Mouse (Mus musculus): ENCODE results near the gene Akap11. TPM values are rescaled to one million over a fixed set of nuclear protein-coding genes. Genes with fewer than 3 reads are reported as not detected.

Akap11 gene
- polyA plus RNA-seq, 1 experiment, result 9.0 TPM

DNA sequence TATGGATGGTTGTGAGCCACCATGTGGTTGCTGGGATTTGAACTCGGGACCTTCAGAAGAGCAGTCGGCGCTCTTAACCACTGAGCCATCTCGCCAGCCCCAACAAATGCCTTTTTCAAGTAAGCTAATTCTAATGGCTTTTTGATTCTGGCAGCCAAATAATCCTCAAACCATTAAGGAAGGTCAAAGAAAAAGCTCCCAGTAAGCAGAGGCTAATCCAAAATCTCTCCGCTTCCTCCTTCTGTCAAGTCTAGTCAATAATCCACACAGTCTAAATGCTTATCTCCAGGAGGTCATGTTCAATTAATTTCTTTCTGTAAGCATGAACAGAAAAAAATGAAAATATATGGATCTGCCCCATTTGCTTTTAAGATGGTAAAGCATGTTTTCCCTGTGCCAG, 2.0 kb downstream of the Akap11 start:
- no peak for TF ChIP-seq MAX (IDR thresholded peaks at IDR 0.05)
- TF ChIP-seq MYOG (IDR thresholded peaks at IDR 0.05; ENCODE audit: control insufficient read depth, extremely low read depth, insufficient read length), result no peak
- no peak for TF ChIP-seq USF1 (IDR thresholded peaks at IDR 0.05; ENCODE audit: low read depth)
- TF ChIP-seq CEBPB (IDR thresholded peaks at IDR 0.05; ENCODE audit: low read depth), result no peak
- TF ChIP-seq FOSL1 (IDR thresholded peaks at IDR 0.05; ENCODE audit: insufficient read depth, low read length, poor library complexity, severe bottlenecking), result no peak
- TF ChIP-seq CTCF (IDR thresholded peaks at IDR 0.05; ENCODE audit: control insufficient read depth, insufficient read depth, insufficient read length), result no peak
- TF ChIP-seq MYOD1 (IDR thresholded peaks at IDR 0.05; ENCODE audit: control insufficient read depth, insufficient read length, low read depth), result no peak
- H3K79me3 ChIP-seq (ENCODE audit: low read depth), result peaks cover 59% of the 10 kb centered on the region
- H3ac ChIP-seq (ENCODE audit: control insufficient read depth, insufficient read length, low read depth), result no peak overlapping the region
- H3K27me3 ChIP-seq (ENCODE audit: control insufficient read depth, insufficient read depth, insufficient read length), result no peaks in the 10 kb centered on the region
- no peaks in the 10 kb centered on the region for H3K36me3 ChIP-seq (ENCODE audit: control insufficient read depth, insufficient read depth)
- H3K4me3 ChIP-seq (ENCODE audit: insufficient read depth, poor library complexity, severe bottlenecking), result no peak overlapping the region
- H3K79me2 ChIP-seq (ENCODE audit: control insufficient read depth, insufficient read depth), result peaks cover 69% of the 10 kb centered on the region

DNA sequence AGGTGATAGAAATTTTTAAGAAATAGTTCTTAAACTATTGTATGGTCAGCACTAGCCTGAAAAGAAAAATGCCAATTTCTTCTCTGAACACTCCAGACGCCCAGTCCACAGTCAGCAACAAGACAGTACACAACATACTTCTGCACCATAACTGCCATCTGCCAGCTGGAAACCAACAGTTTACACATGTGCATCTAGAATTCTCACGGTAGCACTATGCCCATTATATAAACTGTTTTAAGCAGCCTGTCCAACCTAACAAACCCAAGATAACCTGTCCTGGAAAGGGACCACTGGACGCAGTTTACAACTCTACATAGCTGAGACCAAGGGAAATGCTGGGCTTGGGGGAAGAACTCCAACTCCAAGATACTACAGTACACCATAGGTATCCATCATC, 2.9 kb downstream of the Akap11 start:
- Histone ChIP-seq H3K79me3 (ENCODE audit: low read depth) (peaks cover 66% of the 10 kb centered on the region), H3K79me2 (ENCODE audit: control insufficient read depth, insufficient read depth) (peaks cover 79% of the 10 kb centered on the region), H3K36me3 (ENCODE audit: control insufficient read depth, insufficient read depth) (no peaks in the 10 kb centered on the region), H3K4me3 (ENCODE audit: insufficient read depth, poor library complexity, severe bottlenecking) (no peak overlapping the region), H3K27me3 (ENCODE audit: control insufficient read depth, insufficient read depth, insufficient read length) (no peaks in the 10 kb centered on the region), H3ac (ENCODE audit: control insufficient read depth, insufficient read length, low read depth) (no peak overlapping the region)
- TF ChIP-seq CEBPB (IDR thresholded peaks at IDR 0.05; ENCODE audit: low read depth) (no peak), MYOD1 (IDR thresholded peaks at IDR 0.05; ENCODE audit: control insufficient read depth, insufficient read length, low read depth) (no peak), MYOG (IDR thresholded peaks at IDR 0.05; ENCODE audit: control insufficient read depth, extremely low read depth, insufficient read length) (no peak), MAX (IDR thresholded peaks at IDR 0.05) (no peak), FOSL1 (IDR thresholded peaks at IDR 0.05; ENCODE audit: insufficient read depth, low read length, poor library complexity, severe bottlenecking) (no peak), CTCF (IDR thresholded peaks at IDR 0.05; ENCODE audit: control insufficient read depth, insufficient read depth, insufficient read length) (no peak), USF1 (IDR thresholded peaks at IDR 0.05; ENCODE audit: low read depth) (no peak)

DNA sequence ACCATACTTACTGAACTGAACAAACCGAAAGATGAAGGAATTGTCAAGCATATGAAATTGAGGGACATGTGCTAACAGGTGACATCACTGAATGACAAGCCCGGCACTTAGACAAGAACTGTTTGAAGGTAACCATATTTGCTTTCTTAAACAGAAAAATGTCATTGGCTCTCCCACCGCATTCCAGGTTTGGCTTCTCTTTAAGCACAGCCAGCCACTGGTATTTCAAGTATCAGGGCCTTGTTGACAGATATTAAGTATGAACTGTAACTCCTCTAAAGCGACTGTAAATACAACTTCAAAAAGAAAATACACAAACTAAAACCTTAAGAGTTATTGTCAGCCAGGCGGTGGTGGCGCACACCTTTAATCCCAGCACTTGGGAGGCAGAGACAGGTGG, 4.3 kb downstream of the Akap11 start:
- H3K79me3 ChIP-seq (ENCODE audit: low read depth), result peaks cover 76% of the 10 kb centered on the region
- TF ChIP-seq CTCF (IDR thresholded peaks at IDR 0.05; ENCODE audit: control insufficient read depth, insufficient read depth, insufficient read length), result no peak
- no peak for TF ChIP-seq MYOG (IDR thresholded peaks at IDR 0.05; ENCODE audit: control insufficient read depth, extremely low read depth, insufficient read length)
- TF ChIP-seq FOSL1 (IDR thresholded peaks at IDR 0.05; ENCODE audit: insufficient read depth, low read length, poor library complexity, severe bottlenecking), result no peak
- peaks cover 92% of the 10 kb centered on the region for H3K79me2 ChIP-seq (ENCODE audit: control insufficient read depth, insufficient read depth)
- H3K27me3 ChIP-seq (ENCODE audit: control insufficient read depth, insufficient read depth, insufficient read length), result no peaks in the 10 kb centered on the region
- H3K36me3 ChIP-seq (ENCODE audit: control insufficient read depth, insufficient read depth), result no peaks in the 10 kb centered on the region
- no peak overlapping the region for H3ac ChIP-seq (ENCODE audit: control insufficient read depth, insufficient read length, low read depth)
- no peak overlapping the region for H3K4me3 ChIP-seq (ENCODE audit: insufficient read depth, poor library complexity, severe bottlenecking)

DNA sequence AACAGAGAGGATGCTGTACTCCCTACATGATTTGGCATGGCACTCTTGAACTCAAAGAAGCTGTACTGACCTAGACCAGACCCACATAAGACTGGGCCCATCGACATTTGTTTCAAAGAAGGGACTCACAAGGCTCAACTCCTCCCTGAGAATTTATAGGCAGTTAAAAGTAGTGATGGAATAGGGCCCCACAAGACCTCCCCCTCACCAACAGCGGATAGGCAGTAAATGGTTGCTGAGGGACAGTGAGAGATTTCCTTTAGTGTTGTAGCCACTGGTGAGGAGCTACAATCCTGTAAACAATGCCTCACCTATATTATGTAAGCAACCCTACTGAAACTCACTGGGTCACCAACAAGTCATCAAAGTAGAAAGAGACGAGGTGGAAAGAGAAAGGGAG, 6.4 kb downstream of the Akap11 start:
- Histone ChIP-seq H3K27me3 (ENCODE audit: control insufficient read depth, insufficient read depth, insufficient read length) (no peaks in the 10 kb centered on the region), H3K36me3 (ENCODE audit: control insufficient read depth, insufficient read depth) (no peaks in the 10 kb centered on the region), H3K79me3 (ENCODE audit: low read depth) (peaks cover 83% of the 10 kb centered on the region), H3K4me3 (ENCODE audit: insufficient read depth, poor library complexity, severe bottlenecking) (no peak overlapping the region), H3ac (ENCODE audit: control insufficient read depth, insufficient read length, low read depth) (no peak overlapping the region), H3K79me2 (ENCODE audit: control insufficient read depth, insufficient read depth) (peaks cover 100% of the 10 kb centered on the region)
- TF ChIP-seq MYOG (IDR thresholded peaks at IDR 0.05; ENCODE audit: control insufficient read depth, extremely low read depth, insufficient read length), result no peak
- no peak for TF ChIP-seq USF1 (IDR thresholded peaks at IDR 0.05; ENCODE audit: low read depth)
- no peak for TF ChIP-seq CTCF (IDR thresholded peaks at IDR 0.05; ENCODE audit: control insufficient read depth, insufficient read depth, insufficient read length)
- TF ChIP-seq CEBPB (IDR thresholded peaks at IDR 0.05; ENCODE audit: low read depth), result no peak

DNA sequence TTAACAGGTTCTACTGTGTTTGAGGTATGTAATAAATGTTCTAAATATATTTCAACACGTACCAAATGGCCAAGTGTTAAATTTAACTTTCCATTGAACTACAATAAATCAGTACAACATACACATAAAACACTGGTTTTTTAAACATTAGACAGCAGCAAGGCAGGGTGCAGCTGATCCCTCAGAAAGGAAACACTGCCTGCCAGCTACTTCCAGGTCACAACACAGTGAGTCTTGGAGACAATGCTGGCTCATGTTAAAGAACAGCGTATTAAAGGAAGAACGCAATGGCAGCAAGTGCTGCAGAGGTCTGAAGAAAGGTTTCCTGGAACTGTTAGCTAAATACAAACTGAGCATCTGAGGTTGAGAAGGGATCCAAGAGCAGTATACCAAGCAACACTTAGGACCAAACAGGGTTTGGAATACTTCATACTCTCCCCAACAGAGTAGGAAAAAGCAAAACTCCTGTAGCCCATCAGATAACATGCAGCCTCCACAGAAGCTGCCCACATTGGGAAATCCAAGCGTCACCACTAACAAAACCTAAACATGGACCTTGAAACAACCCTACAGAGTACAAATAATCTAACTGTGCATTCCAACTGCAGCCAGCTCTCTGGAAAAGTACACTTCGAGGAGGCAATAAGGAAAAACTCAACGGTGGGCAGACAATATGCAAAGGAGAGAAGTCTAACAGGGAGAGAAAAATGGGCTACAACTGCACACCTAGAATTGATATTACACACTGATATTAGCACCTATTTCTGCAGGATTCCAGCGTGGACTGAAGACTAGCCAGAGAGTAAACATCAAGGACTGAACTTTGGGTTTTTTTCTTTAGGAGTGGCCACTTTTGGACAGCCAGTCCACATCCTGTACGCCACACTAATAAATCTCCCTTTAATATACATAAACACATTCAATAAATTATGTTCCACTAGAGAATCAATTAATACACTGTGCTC, 7.9 kb downstream of the Akap11 start:
- Histone ChIP-seq H3K27me3 (ENCODE audit: control insufficient read depth, insufficient read depth, insufficient read length) (no peaks in the 10 kb centered on the region), H3K4me3 (ENCODE audit: insufficient read depth, poor library complexity, severe bottlenecking) (no peak overlapping the region), H3K79me3 (ENCODE audit: low read depth) (peaks cover 84% of the 10 kb centered on the region), H3K79me2 (ENCODE audit: control insufficient read depth, insufficient read depth) (peaks cover 100% of the 10 kb centered on the region), H3ac (ENCODE audit: control insufficient read depth, insufficient read length, low read depth) (no peak overlapping the region), H3K36me3 (ENCODE audit: control insufficient read depth, insufficient read depth) (no peaks in the 10 kb centered on the region)
- no peak for TF ChIP-seq MYOG (IDR thresholded peaks at IDR 0.05; ENCODE audit: control insufficient read depth, extremely low read depth, insufficient read length)
- no peak for TF ChIP-seq MAX (IDR thresholded peaks at IDR 0.05)
- no peak for TF ChIP-seq CEBPB (IDR thresholded peaks at IDR 0.05; ENCODE audit: low read depth)
- TF ChIP-seq CTCF (IDR thresholded peaks at IDR 0.05; ENCODE audit: control insufficient read depth, insufficient read depth, insufficient read length), result no peak
- TF ChIP-seq FOSL1 (IDR thresholded peaks at IDR 0.05; ENCODE audit: insufficient read depth, low read length, poor library complexity, severe bottlenecking), result no peak
- no peak for TF ChIP-seq USF1 (IDR thresholded peaks at IDR 0.05; ENCODE audit: low read depth)
- TF ChIP-seq MYOD1 (IDR thresholded peaks at IDR 0.05; ENCODE audit: control insufficient read depth, insufficient read length, low read depth), result no peak

Data from C2C12 (cell line).